Mouse (Mus musculus) kidney, postnatal 0 days (tissue): ENCODE data around the gene Cx3cl1. TPM values are rescaled to one million over a fixed set of nuclear protein-coding genes. Genes with fewer than 3 reads are reported as not detected.

Experiments used
- ATAC-seq: fragments of 200-750 bp; cut with Nextera tagmentation; replicated peaks from 2 replicates; pipeline ENCODE4 v1.8.0; 2017; ENCODE audit warnings: low read depth, moderate number of reproducible peaks, moderate TSS enrichment, moderate library complexity; ENCODE audit not compliant: low FRiP score
- DNase-seq: peaks from one replicate; pipeline ENCODE4 v3.0.0-alpha.2; 2016; ENCODE audit warnings: low spot score
- H3K27ac ChIP-seq: fragments of 300-500 bp; sonication (generic); 2 replicates; pipeline ENCODE4 v1.5.1; 2014; ENCODE audit warnings: mild to moderate bottlenecking
- H3K27me3 ChIP-seq: fragments of 300-500 bp; sonication (generic); 2 replicates; pipeline ENCODE4 v1.6.1; 2014; ENCODE audit warnings: low read length, mixed read lengths; ENCODE audit not compliant: insufficient read depth
- H3K36me3 ChIP-seq: fragments of 300-500 bp; sonication (generic); 2 replicates; pipeline ENCODE4 v1.6.1; 2014; ENCODE audit warnings: low read length, mixed read lengths; ENCODE audit not compliant: insufficient read depth
- H3K4me1 ChIP-seq: fragments of 300-500 bp; sonication (generic); replicated peaks from 2 replicates; pipeline ENCODE4 v1.6.1; 2014; ENCODE audit warnings: antibody characterized with exemption, low read length, mixed read lengths; ENCODE audit not compliant: insufficient read depth
- H3K4me2 ChIP-seq: fragments of 300-500 bp; sonication (generic); 2 replicates; pipeline ENCODE4 v1.6.1; 2014; ENCODE audit warnings: mild to moderate bottlenecking, low read length, moderate library complexity, mixed read lengths
- H3K4me3 ChIP-seq: fragments of 300-500 bp; sonication (generic); replicated peaks from 2 replicates; pipeline ENCODE4 v1.5.1; 2014; ENCODE audit warnings: low read depth, low read length
- H3K9ac ChIP-seq: fragments of 300-500 bp; sonication (generic); 2 replicates; pipeline ENCODE4 v1.6.1; 2014; ENCODE audit warnings: low read depth, low read length
- H3K9me3 ChIP-seq: fragments of 300-500 bp; sonication (generic); replicated peaks from 2 replicates; pipeline ENCODE4 v1.6.1; 2016; ENCODE audit warnings: low read length, inconsistent platforms, mixed read lengths
- CTCF ChIP-seq: IDR thresholded peaks from 2 replicates; pipeline ENCODE4 v1.5.1; 2016; ENCODE audit warnings: antibody characterized with exemption, low read depth, mild to moderate bottlenecking, moderate library complexity
- WGBS: fragments of 180-500 bp; shearing (Covaris S2); extraction: QIAGEN DNeasy Blood & Tissue Kit; methylation state at CpG from one replicate; pipeline ENCODE4 v1.1.7; 2014; 5-methylcytosine and 5-hydroxymethylcytosine counted together
- polyA plus RNA-seq: library from polyadenylated mRNA; unstranded; fragments of >200 nt; fragmentation: Nextera tagmentation; extraction: Ambion mirVana; gene quantifications from 2 replicates; pipeline ENCODE4 v1.2.1, GENCODE M21; 2015

The Cx3cl1 gene
- polyA plus RNA-seq, 1 experiment from 2014 or later, result 23.4 TPM

- TF ChIP-seq CTCF, result peak; percentile 86
- Histone ChIP-seq H3K4me1 (no peaks in the 10 kb centered on the region), H3K4me3 (no peak overlapping the region), H3K4me2 (peak overlapping the region; percentile 18; the same call in 1 of the 2 replicates), H3K36me3 (peaks cover 26% of the 10 kb centered on the region; the same call in 1 of the 2 replicates), H3K9ac (no peak overlapping the region), H3K9me3 (no peaks in the 10 kb centered on the region), H3K27me3 (no peaks in the 10 kb centered on the region), H3K27ac (no peak overlapping the region)
- ATAC-seq, result peak; percentile 70
- 51% methylated on average over 23 of the region's 23 CpGs for WGBS
- peak; percentile 91 for DNase-seq
These were observed 51.1 kb downstream of the Cx3cl1 start for GRCm38 (mm10) chr8:94822637-94823560.

GRCm38 (mm10) chr8:94825170-94825569 lies 53.4 kb downstream of the Cx3cl1 start:
- no peak overlapping the region for H3K9ac ChIP-seq
- H3K9me3 ChIP-seq, result no peaks in the 10 kb centered on the region
- no peak overlapping the region for H3K27ac ChIP-seq
- peaks cover 30% of the 10 kb centered on the region; the same call in 1 of the 2 replicates for H3K36me3 ChIP-seq
- no peak overlapping the region for H3K4me3 ChIP-seq
- no peaks in the 10 kb centered on the region for H3K4me1 ChIP-seq
- no peak for ATAC-seq
- WGBS, result 92% methylated on average over 6 of the region's 6 CpGs
- no peak overlapping the region for H3K4me2 ChIP-seq
- no peak for DNase-seq
- no peaks in the 10 kb centered on the region for H3K27me3 ChIP-seq
- TF ChIP-seq CTCF, result no peak

GRCm38 (mm10) chr8:94826210-94826609 lies 54.4 kb downstream of the Cx3cl1 start:
- 90% methylated on average over 5 of the region's 5 CpGs for WGBS
- Histone ChIP-seq H3K9ac (no peak overlapping the region), H3K4me2 (no peak overlapping the region), H3K27me3 (no peaks in the 10 kb centered on the region), H3K9me3 (no peaks in the 10 kb centered on the region), H3K27ac (no peak overlapping the region), H3K4me3 (no peak overlapping the region), H3K36me3 (peaks cover 31% of the 10 kb centered on the region; the same call in 1 of the 2 replicates), H3K4me1 (no peaks in the 10 kb centered on the region)
- TF ChIP-seq CTCF, result no peak
- DNase-seq (no peak), ATAC-seq (no peak)

GRCm38 (mm10) chr8:94828284-94828683 lies 56.5 kb downstream of the Cx3cl1 start:
- no peak overlapping the region for H3K4me2 ChIP-seq
- no peak for TF ChIP-seq CTCF
- no peaks in the 10 kb centered on the region for H3K9me3 ChIP-seq
- no peak overlapping the region for H3K27ac ChIP-seq
- H3K4me1 ChIP-seq, result no peaks in the 10 kb centered on the region
- DNase-seq (no peak), ATAC-seq (no peak)
- H3K4me3 ChIP-seq, result no peak overlapping the region
- no peak overlapping the region for H3K9ac ChIP-seq
- H3K27me3 ChIP-seq, result no peaks in the 10 kb centered on the region
- peaks cover 41% of the 10 kb centered on the region; the same call in 1 of the 2 replicates for H3K36me3 ChIP-seq
- 90% methylated on average over 6 of the region's 6 CpGs for WGBS

Other genes starting within 250 kb of the Cx3cl1 start
- gene Cpne2, start 239.0 kb upstream of the Cx3cl1 start, polyA plus RNA-seq, result 11.4 and 12.9 TPM in 2 replicates
- 31.0 and 33.1 TPM in 2 replicates for gene Rspry1, start 170.1 kb upstream of the Cx3cl1 start, polyA plus RNA-seq
- gene Fam192a, start 170.0 kb upstream of the Cx3cl1 start, polyA plus RNA-seq, result 64.1 and 72.0 TPM in 2 replicates
- 127 TPM in 2 replicates for gene Arl2bp, start 105.4 kb upstream of the Cx3cl1 start, polyA plus RNA-seq
- 16.6 and 17.5 TPM in 2 replicates for gene Pllp, start 75.7 kb upstream of the Cx3cl1 start, polyA plus RNA-seq
- not detected in 2 replicates for gene Ccl22, start 26.4 kb upstream of the Cx3cl1 start, polyA plus RNA-seq
- 0.69 and 1.2 TPM in 2 replicates for gene Ccl17, start 38.4 kb downstream of the Cx3cl1 start, polyA plus RNA-seq
- 101 and 108 TPM in 2 replicates for gene Coq9, start 66.3 kb downstream of the Cx3cl1 start, polyA plus RNA-seq
- 112 and 129 TPM in 2 replicates for gene Ciapin1, start 66.3 kb downstream of the Cx3cl1 start, polyA plus RNA-seq
- gene Polr2c, start 85.4 kb downstream of the Cx3cl1 start, polyA plus RNA-seq, result 129 and 132 TPM in 2 replicates
- 25.2 TPM in 2 replicates for gene Dok4, start 104.3 kb downstream of the Cx3cl1 start, polyA plus RNA-seq
- 17.5 and 20.0 TPM in 2 replicates for gene Ccdc102a, start 146.1 kb downstream of the Cx3cl1 start, polyA plus RNA-seq
- not detected in 2 replicates for gene Adgrg5, start 151.7 kb downstream of the Cx3cl1 start, polyA plus RNA-seq
- 109 and 125 TPM in 2 replicates for gene Adgrg1, start 202.7 kb downstream of the Cx3cl1 start, polyA plus RNA-seq
- 3.7 and 4.4 TPM in 2 replicates for gene Adgrg3, start 245.7 kb downstream of the Cx3cl1 start, polyA plus RNA-seq